Mouse (Mus musculus): Measurements from ENCODE around the gene Hist1h4j. TPM values are rescaled to one million over a fixed set of nuclear protein-coding genes. Genes with fewer than 3 reads are reported as not detected.

The Hist1h4j gene
- total and polyA plus RNA-seq, 3 experiments: 1.8 to 936 (median 27.8) TPM

- H3K36me3 ChIP-seq (replicated peaks in 1 of 2; ENCODE audit: control insufficient read depth in 1 of 2, insufficient read depth in 1 of 2, low read length in 1 of 2): no peaks in the 10 kb centered on the region
- peaks cover 6 to 24% of the 10 kb centered on the region in 2 experiments; a peak in 3 of 4 replicates for H3K4me1 ChIP-seq (ENCODE audit: control insufficient read depth in 1 of 2, insufficient read depth in 2 of 2)
- peak overlapping the region; percentile 65 for H3K4me2 ChIP-seq (ENCODE audit: insufficient read depth, low read depth, poor library complexity, severe bottlenecking)
- in situ Hi-C loops (cut with MboI; ENCODE audit: low pct_ligation_motif_present, low pct_unique_long_range_greater_than_20kb, low sequenced_read_pairs) (no loop called here), dilution Hi-C loops (cut with MboI; ENCODE audit: extremely low pct_ligation_motif_present, extremely low pct_unique_long_range_greater_than_20kb, low sequenced_read_pairs) (no loop called here)
- H3K27me3 ChIP-seq (replicated peaks): no peaks in the 10 kb centered on the region
- H3K79me2 ChIP-seq (replicated peaks; ENCODE audit: control insufficient read depth, extremely low read depth, insufficient read depth, poor library complexity, severe bottlenecking): no peaks in the 10 kb centered on the region; the same call in 1 of the 2 replicates
- DNase-seq (ENCODE audit: extremely low read depth): peak; percentile 94
- H3K4me3 ChIP-seq (replicated peaks in 1 of 3; ENCODE audit: low read depth in 2 of 3, low read length in 2 of 3, poor library complexity in 1 of 3): peak overlapping the region; percentile 59 to 72 (median 59)
- no peaks in the 10 kb centered on the region for H3K9me3 ChIP-seq (replicated peaks; ENCODE audit: low read length)
- H3K27ac ChIP-seq (ENCODE audit: insufficient read depth, low read depth): peak overlapping the region; percentile 97
- H3K9ac ChIP-seq (ENCODE audit: insufficient read depth, low read depth): peak overlapping the region; percentile 95
- TF ChIP-seq MYC (IDR thresholded peaks at IDR 0.05; ENCODE audit: low read depth, low read length) (peak; percentile 84), MAX (IDR thresholded peaks at IDR 0.05; ENCODE audit: low read length) (peak; percentile 48; the same call in 1 of the 2 replicates), PAX5 (IDR thresholded peaks at IDR 0.05; ENCODE audit: low read length) (no peak), RAD21 (IDR thresholded peaks at IDR 0.05; ENCODE audit: low read depth, low read length) (no peak), ZC3H11A (IDR thresholded peaks at IDR 0.05; ENCODE audit: low read depth, low read length) (no peak), POLR2A (IDR thresholded peaks at IDR 0.05; ENCODE audit: low read depth, low read length) (peak; percentile 78), ETS1 (conservative IDR thresholded peaks at IDR 0.05; ENCODE audit: low read depth, low read length) (0 out of 2 replicates have a peak, but pooled peaks have one; percentile 6), JUND (conservative IDR thresholded peaks at IDR 0.05; ENCODE audit: low read depth, low read length) (no peak), UBTF (IDR thresholded peaks at IDR 0.05; ENCODE audit: low read depth, low read length) (no peak; the same call in 1 of the 2 replicates), TCF12 (IDR thresholded peaks at IDR 0.05; ENCODE audit: low read depth, low read length) (peak; percentile 57; the same call in 1 of the 2 replicates), E2F4 (IDR thresholded peaks at IDR 0.05; ENCODE audit: insufficient replicate concordance, low read depth, low read length) (peak; percentile 97), USF1 (IDR thresholded peaks at IDR 0.05; ENCODE audit: low read depth, low read length) (no peak), MAZ (IDR thresholded peaks at IDR 0.05; ENCODE audit: low read depth, low read length) (peak; percentile 44; the same call in 1 of the 2 replicates), NRF1 (IDR thresholded peaks at IDR 0.05; ENCODE audit: low read depth, low read length) (0 out of 2 replicates have a peak, but pooled peaks have one; percentile 11), CTCF (conservative IDR thresholded peaks at IDR 0.05 in 1 of 2, IDR thresholded peaks at IDR 0.05 in 1 of 2; ENCODE audit: low read depth in 2 of 2, low read length in 2 of 2) (no peak), ZMIZ1 (IDR thresholded peaks at IDR 0.05; ENCODE audit: low read depth, low read length) (peak; percentile 99), MXI1 (IDR thresholded peaks at IDR 0.05; ENCODE audit: low read depth, low read length) (peak; percentile 71), IRF4 (IDR thresholded peaks at IDR 0.05; ENCODE audit: low read depth, low read length) (0 out of 2 replicates have a peak, but pooled peaks have one; percentile 28), RCOR1 (conservative IDR thresholded peaks at IDR 0.05; ENCODE audit: low read depth, low read length) (peak; percentile 90; the same call in 1 of the 2 replicates), ZKSCAN1 (IDR thresholded peaks at IDR 0.05; ENCODE audit: borderline replicate concordance, low read depth, low read length) (no peak), SIN3A (IDR thresholded peaks at IDR 0.05; ENCODE audit: low read length) (peak; percentile 89), TBP (conservative IDR thresholded peaks at IDR 0.05; ENCODE audit: low read depth, low read length) (peak; percentile 76; the same call in 1 of the 2 replicates), ZNF384 (IDR thresholded peaks at IDR 0.05; ENCODE audit: low read depth, low read length) (no peak), EP300 (IDR thresholded peaks at IDR 0.05; ENCODE audit: low read length) (no peak), MAFK (IDR thresholded peaks at IDR 0.05; ENCODE audit: insufficient replicate concordance, low read length) (no peak), POLR2AphosphoS2 (IDR thresholded peaks at IDR 0.05; ENCODE audit: low read depth, low read length) (peak; percentile 97), USF2 (conservative IDR thresholded peaks at IDR 0.05; ENCODE audit: low read depth, low read length) (no peak), ELF1 (IDR thresholded peaks at IDR 0.05; ENCODE audit: low read depth, low read length) (no peak), CHD1 (IDR thresholded peaks at IDR 0.05; ENCODE audit: low read depth, low read length) (peak; percentile 55; the same call in 1 of the 2 replicates), GABPA (IDR thresholded peaks at IDR 0.05; ENCODE audit: insufficient replicate concordance, low read depth, low read length) (no peak), MEF2A (IDR thresholded peaks at IDR 0.05; ENCODE audit: borderline replicate concordance, low read depth, low read length) (peak; percentile 58; the same call in 1 of the 2 replicates), HCFC1 (IDR thresholded peaks at IDR 0.05; ENCODE audit: low read depth, low read length) (peak; percentile 73), JUN (IDR thresholded peaks at IDR 0.05; ENCODE audit: insufficient read depth, low read depth, low read length) (no peak), SMC3 (IDR thresholded peaks at IDR 0.05; ENCODE audit: low read depth, low read length) (peak; percentile 13; the same call in 1 of the 2 replicates), NELFE (IDR thresholded peaks at IDR 0.05; ENCODE audit: low read depth, low read length) (peak; percentile 84; the same call in 1 of the 2 replicates), CHD2 (IDR thresholded peaks at IDR 0.05; ENCODE audit: low read length) (peak; percentile 94), BHLHE40 (IDR thresholded peaks at IDR 0.05; ENCODE audit: low read depth, low read length) (peak; percentile 79)
Observed at GRCm38 (mm10) chr13:21778814-21779766, 44.2 kb downstream of the Hist1h4j start.

Data from CH12.LX (cell line).